Mouse (Mus musculus): ENCODE results near the gene Olfr328. TPM values are rescaled to one million over a fixed set of nuclear protein-coding genes. Genes with fewer than 3 reads are reported as not detected.
"Not testable (repeated sequence)": the region's sequence is repeated elsewhere in the genome, so short reads cannot be mapped to it uniquely, and the experiment has no call there.

The Olfr328 gene
- polyA plus RNA-seq, 1 experiment from 2014 or later = not detected

- H3K27me3 ChIP-seq (ENCODE audit: control insufficient read depth, insufficient read depth, low read length) = not testable (repeated sequence)
These were observed 36.5 kb downstream of the Olfr328 start for GRCm38 (mm10) chr11:58518916-58519315.

DNA sequence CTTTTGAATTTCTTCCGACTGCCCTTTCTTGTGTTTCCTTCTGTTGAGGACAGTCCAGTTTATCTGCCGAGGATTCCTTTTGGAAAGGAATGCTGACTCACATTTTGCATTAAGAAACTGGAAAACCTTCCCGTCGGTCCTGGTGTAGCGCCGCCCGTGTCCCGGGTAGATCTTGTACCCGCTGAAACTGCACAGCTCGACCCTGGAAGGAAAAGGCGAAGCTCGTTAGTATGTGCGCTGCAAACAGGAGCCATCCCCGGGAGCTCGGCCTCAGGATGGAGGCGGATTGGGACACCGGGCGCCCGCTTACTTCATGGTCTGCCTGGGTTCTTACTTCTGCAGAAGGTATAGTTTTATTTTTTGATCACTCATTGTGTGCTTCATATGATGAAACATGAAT is 46.4 kb downstream of the Olfr328 start:
- H3K4me1 ChIP-seq (ENCODE audit: control insufficient read depth in 2 of 2, insufficient read depth in 2 of 2, low read length in 2 of 2); H3K4me2 ChIP-seq (ENCODE audit: low read length); H3K27me3 ChIP-seq (ENCODE audit: control insufficient read depth, insufficient read depth, low read length); H3K4me3 ChIP-seq (ENCODE audit: control insufficient read depth in 1 of 2, insufficient read depth in 1 of 2, low read depth in 1 of 2, low read length in 2 of 2); H3K9ac ChIP-seq (ENCODE audit: low read length); H3K27ac ChIP-seq (replicated peaks in 1 of 2; ENCODE audit: control insufficient read depth in 1 of 2, insufficient read depth in 1 of 2, low read depth in 2 of 2, low read length in 2 of 2); H3K36me3 ChIP-seq (ENCODE audit: control insufficient read depth, insufficient read depth, low read length); H3K9me3 ChIP-seq (ENCODE audit: control insufficient read depth, low read length); ATAC-seq (ENCODE audit: insufficient number of reproducible peaks, insufficient read depth, low FRiP score, low read depth): not testable (repeated sequence)
- WGBS = 83% methylated on average over 19 of the region's 19 CpGs

More at GRCm38 (mm10) chr11:58518916-58519315, 36.5 kb downstream of the Olfr328 start:
- not testable (repeated sequence) for H3K9me3 ChIP-seq (ENCODE audit: control insufficient read depth, low read length); H3K4me1 ChIP-seq (ENCODE audit: control insufficient read depth in 2 of 2, insufficient read depth in 2 of 2, low read length in 2 of 2); H3K9ac ChIP-seq (ENCODE audit: low read length); H3K4me2 ChIP-seq (ENCODE audit: low read length); H3K4me3 ChIP-seq (ENCODE audit: control insufficient read depth in 1 of 2, insufficient read depth in 1 of 2, low read depth in 1 of 2, low read length in 2 of 2); ATAC-seq (ENCODE audit: insufficient number of reproducible peaks, insufficient read depth, low FRiP score, low read depth); H3K27ac ChIP-seq (replicated peaks in 1 of 2; ENCODE audit: control insufficient read depth in 1 of 2, insufficient read depth in 1 of 2, low read depth in 2 of 2, low read length in 2 of 2); H3K36me3 ChIP-seq (ENCODE audit: control insufficient read depth, insufficient read depth, low read length)
- 91% methylated on average over 17 of the region's 18 CpGs for WGBS

DNA sequence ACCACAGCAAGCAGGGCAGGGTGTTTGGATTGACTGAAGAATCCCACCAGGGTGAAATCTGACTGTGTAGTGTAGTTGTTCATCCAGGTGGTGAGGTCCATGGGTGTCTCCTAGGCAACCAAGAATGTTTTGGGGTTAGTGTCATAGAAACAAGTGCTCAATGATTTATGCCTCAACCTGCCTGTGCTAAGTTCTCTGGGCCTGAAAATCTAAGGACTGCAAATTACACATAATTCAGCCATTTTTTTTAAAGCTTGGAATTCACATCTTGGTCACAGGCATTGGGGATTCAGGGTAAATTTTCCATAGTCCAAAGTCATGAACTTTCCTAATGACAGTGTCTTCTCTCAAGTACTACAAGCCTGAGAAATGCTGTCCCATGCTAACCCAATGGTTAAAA is 53.0 kb downstream of the Olfr328 start, which contains the start of gene Olfr331:
Gene Olfr331 (minus strand): TSS at position 101 of the 400 bp plus-strand sequence.
- not testable (repeated sequence) for H3K36me3 ChIP-seq (ENCODE audit: control insufficient read depth, insufficient read depth, low read length); H3K27me3 ChIP-seq (ENCODE audit: control insufficient read depth, insufficient read depth, low read length); ATAC-seq (ENCODE audit: insufficient number of reproducible peaks, insufficient read depth, low FRiP score, low read depth); H3K4me2 ChIP-seq (ENCODE audit: low read length); H3K9me3 ChIP-seq (ENCODE audit: control insufficient read depth, low read length); H3K4me1 ChIP-seq (ENCODE audit: control insufficient read depth in 2 of 2, insufficient read depth in 2 of 2, low read length in 2 of 2); H3K4me3 ChIP-seq (ENCODE audit: control insufficient read depth in 1 of 2, insufficient read depth in 1 of 2, low read depth in 1 of 2, low read length in 2 of 2); H3K9ac ChIP-seq (ENCODE audit: low read length); H3K27ac ChIP-seq (replicated peaks in 1 of 2; ENCODE audit: control insufficient read depth in 1 of 2, insufficient read depth in 1 of 2, low read depth in 2 of 2, low read length in 2 of 2)

Other genes starting within 250 kb of the Olfr328 start
- gene Zfp692, start 248.6 kb downstream of the Olfr328 start, polyA plus RNA-seq (2014; fragmentation: Nextera tagmentation; extraction: Ambion mirVana) = 6.9 and 7.6 TPM in 2 replicates
- gene Zfp672, start 225.3 kb downstream of the Olfr328 start, polyA plus RNA-seq (2014; fragmentation: Nextera tagmentation; extraction: Ambion mirVana) = 33.9 and 38.4 TPM in 2 replicates
- gene Sh3bp5l, start 224.9 kb downstream of the Olfr328 start, polyA plus RNA-seq (2014; fragmentation: Nextera tagmentation; extraction: Ambion mirVana) = 19.2 and 19.5 TPM in 2 replicates
- gene Lypd8, start 176.6 kb downstream of the Olfr328 start, polyA plus RNA-seq (2014; fragmentation: Nextera tagmentation; extraction: Ambion mirVana) = not detected in 2 replicates
- not detected in 2 replicates for gene 1810065E05Rik, start 134.5 kb downstream of the Olfr328 start, polyA plus RNA-seq (2014; fragmentation: Nextera tagmentation; extraction: Ambion mirVana)
- not detected in 2 replicates for gene Gm12253, start 123.1 kb downstream of the Olfr328 start, polyA plus RNA-seq (2014; fragmentation: Nextera tagmentation; extraction: Ambion mirVana)
- not detected in 2 replicates for gene Lypd9, start 102.7 kb downstream of the Olfr328 start, polyA plus RNA-seq (2014; fragmentation: Nextera tagmentation; extraction: Ambion mirVana)
- not detected in 2 replicates for gene Olfr30, start 93.4 kb downstream of the Olfr328 start, polyA plus RNA-seq (2014; fragmentation: Nextera tagmentation; extraction: Ambion mirVana)
- gene Olfr332, start 63.1 kb downstream of the Olfr328 start, polyA plus RNA-seq (2014; fragmentation: Nextera tagmentation; extraction: Ambion mirVana) = not detected in 2 replicates
- not detected in 2 replicates for gene Olfr331, start 53.1 kb downstream of the Olfr328 start, polyA plus RNA-seq (2014; fragmentation: Nextera tagmentation; extraction: Ambion mirVana)
- not detected in 2 replicates for gene Olfr330, start 20.8 kb downstream of the Olfr328 start, polyA plus RNA-seq (2014; fragmentation: Nextera tagmentation; extraction: Ambion mirVana)
- not detected in 2 replicates for gene Olfr329-ps, start 9.2 kb downstream of the Olfr328 start, polyA plus RNA-seq (2014; fragmentation: Nextera tagmentation; extraction: Ambion mirVana)
- not detected in 2 replicates for gene Olfr224, start 14.9 kb upstream of the Olfr328 start, polyA plus RNA-seq (2014; fragmentation: Nextera tagmentation; extraction: Ambion mirVana)
- gene Olfr325, start 22.1 kb upstream of the Olfr328 start, polyA plus RNA-seq (2014; fragmentation: Nextera tagmentation; extraction: Ambion mirVana) = not detected in 2 replicates
- not detected in 2 replicates for gene Olfr324, start 39.5 kb upstream of the Olfr328 start, polyA plus RNA-seq (2014; fragmentation: Nextera tagmentation; extraction: Ambion mirVana)
- gene 2210407C18Rik, start 60.4 kb upstream of the Olfr328 start, polyA plus RNA-seq (2014; fragmentation: Nextera tagmentation; extraction: Ambion mirVana) = not detected in 2 replicates
- not detected in 2 replicates for gene Olfr323, start 74.9 kb upstream of the Olfr328 start, polyA plus RNA-seq (2014; fragmentation: Nextera tagmentation; extraction: Ambion mirVana)
- gene Trim58, start 84.8 kb upstream of the Olfr328 start, polyA plus RNA-seq (2014; fragmentation: Nextera tagmentation; extraction: Ambion mirVana) = 0.15 TPM in 1 of 2 replicates, not detected in the other
- not detected in 2 replicates for gene Olfr322, start 103.1 kb upstream of the Olfr328 start, polyA plus RNA-seq (2014; fragmentation: Nextera tagmentation; extraction: Ambion mirVana)
- not detected in 2 replicates for gene Olfr320, start 125.5 kb upstream of the Olfr328 start, polyA plus RNA-seq (2014; fragmentation: Nextera tagmentation; extraction: Ambion mirVana)
- gene Olfr319, start 143.5 kb upstream of the Olfr328 start, polyA plus RNA-seq (2014; fragmentation: Nextera tagmentation; extraction: Ambion mirVana) = not detected in 2 replicates
- gene Olfr318, start 168.4 kb upstream of the Olfr328 start, polyA plus RNA-seq (2014; fragmentation: Nextera tagmentation; extraction: Ambion mirVana) = not detected in 2 replicates
- not detected in 2 replicates for gene Olfr317, start 183.6 kb upstream of the Olfr328 start, polyA plus RNA-seq (2014; fragmentation: Nextera tagmentation; extraction: Ambion mirVana)
- not detected in 2 replicates for gene Olfr316, start 197.1 kb upstream of the Olfr328 start, polyA plus RNA-seq (2014; fragmentation: Nextera tagmentation; extraction: Ambion mirVana)
- not detected in 2 replicates for gene Olfr315, start 217.6 kb upstream of the Olfr328 start, polyA plus RNA-seq (2014; fragmentation: Nextera tagmentation; extraction: Ambion mirVana)
- 0.07 TPM in 1 of 2 replicates, not detected in the other for gene Olfr314, start 227.3 kb upstream of the Olfr328 start, polyA plus RNA-seq (2014; fragmentation: Nextera tagmentation; extraction: Ambion mirVana)
- 0.39 and 0.53 TPM in 2 replicates for gene Fam183b, start 246.3 kb upstream of the Olfr328 start, polyA plus RNA-seq (2014; fragmentation: Nextera tagmentation; extraction: Ambion mirVana)